Mouse (Mus musculus): ENCODE measurements around the gene Scn9a.

Gene Scn9a

DNA sequence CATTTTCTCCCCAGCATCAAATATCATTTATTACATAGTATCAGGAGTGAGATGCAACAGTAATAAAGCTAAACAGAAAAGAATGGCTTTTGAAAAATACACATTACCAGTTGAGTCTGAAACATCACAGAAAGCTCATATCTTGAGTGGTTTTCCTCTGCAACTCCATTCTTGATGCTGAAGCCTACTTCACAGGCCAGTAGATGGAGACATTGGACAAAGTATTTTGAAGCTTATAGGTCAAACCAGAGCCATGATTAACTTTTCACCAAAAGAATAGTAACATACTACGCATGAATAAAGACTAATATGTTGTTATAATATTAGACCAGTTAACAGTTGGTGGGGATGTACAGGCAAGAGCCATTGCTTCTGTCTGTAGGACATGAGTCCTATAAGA is 172.3 kb downstream of the Scn9a start:
- DNase-seq (ENCODE audit: low spot score): peak; percentile 21

DNA sequence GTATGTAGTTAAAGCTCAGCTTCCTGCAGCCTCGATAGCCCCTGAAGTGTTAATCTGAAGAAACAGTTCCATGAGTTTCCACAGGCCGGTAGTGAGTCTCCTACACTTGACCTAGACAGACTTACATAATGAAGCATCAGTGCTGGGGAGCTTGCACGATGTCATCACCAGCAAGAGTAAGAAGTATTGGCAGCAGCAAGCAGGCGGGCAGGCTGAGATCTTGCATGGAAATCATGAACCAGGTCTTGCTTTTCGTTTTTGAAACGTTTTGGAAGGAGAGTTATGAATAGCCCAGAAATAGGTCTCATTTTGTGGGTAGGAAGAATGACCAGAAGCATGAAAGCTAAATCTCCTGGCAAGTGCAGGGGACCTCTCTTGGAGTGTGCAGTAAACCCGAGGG is 194.1 kb downstream of the Scn9a start, which contains the start of gene Scn1a:
Scn1a (minus strand) TSS at position 130 of the 400 bp plus-strand sequence.
- no peak for DNase-seq (ENCODE audit: low spot score)

DNA sequence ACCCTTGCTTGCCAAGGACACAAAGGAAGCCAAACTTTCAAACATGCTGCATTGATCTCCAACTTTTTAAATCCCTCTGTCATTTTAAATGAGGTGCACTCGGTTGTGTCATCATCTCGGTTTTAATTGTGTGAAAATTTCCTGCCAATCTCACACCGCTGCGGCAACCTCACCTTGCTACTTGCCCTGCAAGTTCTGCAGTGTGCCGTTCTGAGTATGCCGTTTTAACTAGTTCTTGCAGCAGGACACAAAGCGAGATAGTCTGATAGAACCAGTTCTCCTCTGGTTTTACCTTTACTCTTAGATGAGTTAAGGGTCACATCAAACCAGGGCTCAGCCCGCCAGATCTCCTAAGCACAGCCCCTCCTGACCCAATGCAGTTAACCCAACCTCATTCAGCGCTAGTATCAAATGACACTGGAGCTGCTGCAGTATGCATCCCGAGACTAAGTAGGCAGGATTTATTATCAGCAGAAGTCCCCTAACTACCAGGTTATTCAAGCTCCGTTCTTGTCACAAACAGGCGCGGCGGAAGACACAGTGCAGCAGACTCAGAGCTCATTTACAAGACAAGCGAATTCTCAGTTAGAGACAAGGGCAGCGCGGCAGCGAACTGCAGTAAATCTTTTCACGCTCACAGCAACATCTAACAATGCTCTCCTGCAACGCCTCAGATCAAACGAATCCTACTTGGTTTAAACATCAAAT is 194.8 kb downstream of the Scn9a start:
- DNase-seq (ENCODE audit: low spot score): no peak

DNA sequence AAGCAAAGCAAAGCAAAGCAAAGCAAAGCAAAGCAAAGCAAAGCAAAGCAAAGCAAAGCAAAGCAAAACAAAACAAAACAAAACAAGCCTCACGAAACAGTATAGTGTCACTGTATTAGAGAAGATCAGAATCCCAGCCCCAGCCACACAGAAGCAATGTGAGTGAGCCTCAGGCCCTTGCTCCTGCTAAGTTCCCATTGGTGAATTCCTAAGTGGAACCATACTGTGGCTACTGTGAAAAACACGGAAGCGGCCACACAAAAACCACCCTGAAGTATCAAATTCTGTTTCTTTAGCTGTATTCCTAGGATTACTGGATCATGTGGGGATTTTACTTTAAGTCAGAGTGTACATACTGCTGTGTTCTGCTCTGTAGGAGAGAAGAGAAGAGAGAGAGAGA is 198.5 kb downstream of the Scn9a start:
- no peak for DNase-seq (ENCODE audit: low spot score)

All from MN1 (cell line).